Mouse (Mus musculus) limb, embryonic 12.5 days (tissue): ENCODE results near the gene Pphln1. TPM values are rescaled to one million over a fixed set of nuclear protein-coding genes. Genes with fewer than 3 reads are reported as not detected.
A peak's percentile ranks its signal among the peaks of the same experiment; 100 is the strongest.

Experiments
- ATAC-seq: fragments of 200-750 bp; cut with Nextera tagmentation; 2 replicates; pipeline ENCODE4 v1.8.0; 2017; ENCODE audit warnings: low read depth, moderate TSS enrichment; ENCODE audit not compliant: insufficient number of reproducible peaks, insufficient read depth, low FRiP score, low TSS enrichment
- H3K27ac ChIP-seq: fragments of 300-500 bp; sonication (generic); 2 replicates; pipeline ENCODE4 v1.5.1; 2016; ENCODE audit warnings: mild to moderate bottlenecking, moderate library complexity
- H3K27me3 ChIP-seq: fragments of 300-500 bp; sonication (generic); 2 replicates; pipeline ENCODE4 v1.6.1; 2016; ENCODE audit warnings: mild to moderate bottlenecking, moderate library complexity
- H3K36me3 ChIP-seq: fragments of 300-500 bp; sonication (generic); 2 replicates; pipeline ENCODE4 v1.6.1; 2016; ENCODE audit warnings: mild to moderate bottlenecking, moderate library complexity
- H3K4me1 ChIP-seq: fragments of 300-500 bp; sonication (generic); replicated peaks from 2 replicates; pipeline ENCODE4 v1.6.1; 2016
- H3K4me2 ChIP-seq: fragments of 300-500 bp; sonication (generic); 2 replicates; pipeline ENCODE4 v1.6.1; 2016; ENCODE audit warnings: mild to moderate bottlenecking, moderate library complexity
- H3K4me3 ChIP-seq: fragments of 300-500 bp; sonication (generic); replicated peaks from 2 replicates; pipeline ENCODE4 v1.5.1; 2016; ENCODE audit warnings: mild to moderate bottlenecking
- H3K9ac ChIP-seq: fragments of 300-500 bp; sonication (generic); replicated peaks from 2 replicates; pipeline ENCODE4 v1.6.1; 2016; ENCODE audit warnings: mild to moderate bottlenecking, moderate library complexity
- H3K9me3 ChIP-seq: fragments of 300-500 bp; sonication (generic); 2 replicates; pipeline ENCODE4 v1.6.1; 2016; ENCODE audit warnings: mild to moderate bottlenecking, moderate library complexity
- WGBS: fragments of 180-500 bp; shearing (Covaris S2); methylation state at CpG from one replicate; pipeline ENCODE4 v1.1.7; 2016; 5-methylcytosine and 5-hydroxymethylcytosine counted together
- polyA plus RNA-seq: library from polyadenylated mRNA; unstranded; fragments of >200 nt; fragmentation: Nextera tagmentation; extraction: Ambion mirVana; gene quantifications from 2 replicates; pipeline ENCODE4 v1.2.1, GENCODE M21; 2016

The Pphln1 gene
- polyA plus RNA-seq, 1 experiment from 2014 or later, result 84.7 TPM

DNA sequence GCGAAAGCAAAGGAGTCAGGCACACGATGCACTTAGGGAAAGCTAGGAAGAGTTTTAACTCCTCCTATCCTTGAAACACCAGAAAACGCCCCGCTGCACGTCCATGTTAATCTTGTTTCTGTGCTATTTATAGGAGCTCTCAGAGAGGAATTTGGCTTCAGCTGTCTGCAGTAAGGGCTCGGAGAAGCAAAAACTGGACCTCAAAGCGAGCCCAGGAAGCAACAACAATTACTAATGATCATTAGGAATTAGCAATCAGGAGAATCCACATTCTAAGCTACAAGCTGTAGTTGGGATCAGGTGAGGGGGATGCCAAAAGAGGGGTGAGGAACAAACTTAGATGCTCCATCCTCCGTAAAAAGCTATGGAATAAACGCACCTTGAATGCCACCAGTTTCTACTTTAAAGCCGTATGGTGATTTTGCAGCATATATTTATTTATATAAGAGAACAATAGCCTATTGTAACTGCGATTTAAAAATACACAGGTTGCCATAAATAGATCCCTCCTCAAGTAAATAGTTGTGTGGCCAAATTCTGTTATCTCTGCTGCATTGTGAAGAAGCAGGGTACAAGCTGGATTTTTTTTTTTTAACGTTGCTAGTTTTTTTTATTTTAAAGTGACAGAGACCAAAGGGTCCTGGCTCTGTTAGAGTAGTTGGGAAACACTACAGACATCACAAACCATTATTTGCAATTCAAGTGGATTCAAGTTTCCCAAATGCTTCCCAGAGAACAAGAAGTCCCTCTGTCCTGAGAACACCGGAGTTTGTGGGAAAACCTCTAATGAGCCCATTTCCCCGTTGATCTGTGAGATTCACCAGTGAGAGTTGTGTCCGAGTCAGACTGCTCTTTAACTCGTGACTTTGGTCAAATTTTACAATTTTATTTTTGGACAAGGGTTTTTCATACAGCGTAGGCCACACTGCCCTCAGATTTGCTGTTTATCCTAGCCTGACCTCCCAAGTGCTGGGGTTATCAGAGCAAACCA, 122.0 kb downstream of the Pphln1 start:
- no peak for ATAC-seq
- Histone ChIP-seq H3K27me3 (peaks cover 3% of the 10 kb centered on the region), H3K4me1 (peaks cover 61% of the 10 kb centered on the region), H3K36me3 (no peaks in the 10 kb centered on the region), H3K27ac (peak overlapping the region; percentile 91), H3K9me3 (no peaks in the 10 kb centered on the region), H3K9ac (peak overlapping the region; percentile 85; the same call in 1 of the 2 replicates), H3K4me3 (peak overlapping the region; percentile 83), H3K4me2 (peak overlapping the region; percentile 94)
- WGBS, result 6% methylated on average over 17 of the region's 17 CpGs

DNA sequence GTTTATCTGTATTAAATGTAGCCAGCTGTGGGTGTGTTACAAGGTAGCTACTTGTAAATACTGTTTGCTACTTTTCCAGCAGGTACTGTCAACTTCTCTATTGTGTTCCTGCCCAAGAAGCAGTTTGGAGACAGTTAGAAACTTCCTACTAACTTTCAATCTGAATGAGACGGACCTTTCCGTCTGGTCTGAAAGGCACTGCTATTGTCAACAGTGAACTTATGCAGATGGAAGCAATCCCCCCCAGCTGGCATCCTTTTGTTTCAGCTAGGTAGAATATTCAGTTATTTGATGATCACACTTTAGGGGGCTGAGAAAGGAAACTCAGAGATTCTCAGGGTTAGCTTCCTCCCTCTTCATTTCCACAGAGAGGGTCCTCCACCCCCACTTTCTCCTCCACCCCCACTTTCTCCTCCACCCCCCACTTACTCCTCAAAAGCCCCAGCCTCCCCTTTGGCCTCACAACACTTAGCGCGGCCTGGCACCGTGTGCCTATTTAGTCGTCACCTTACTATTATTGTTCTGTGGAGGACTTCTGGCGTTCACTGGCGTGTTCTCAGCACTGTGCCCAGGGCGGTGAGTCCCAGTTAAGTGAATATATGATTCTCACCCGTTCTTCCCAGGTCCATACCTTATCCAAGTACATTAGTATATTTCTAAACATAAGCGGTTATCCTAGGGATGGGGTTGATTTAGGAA, 123.1 kb downstream of the Pphln1 start:
- peaks cover 55% of the 10 kb centered on the region for H3K4me1 ChIP-seq
- H3K9ac ChIP-seq, result no peak overlapping the region
- H3K4me2 ChIP-seq, result 0 out of 2 replicates have a peak overlapping the region, but pooled peaks have one; percentile 94
- no peaks in the 10 kb centered on the region for H3K36me3 ChIP-seq
- no peak overlapping the region for H3K4me3 ChIP-seq
- H3K9me3 ChIP-seq, result no peaks in the 10 kb centered on the region
- peaks cover 3% of the 10 kb centered on the region for H3K27me3 ChIP-seq
- H3K27ac ChIP-seq, result 0 out of 2 replicates have a peak overlapping the region, but pooled peaks have one; percentile 35
- no peak for ATAC-seq
- WGBS, result 43% methylated on average over 11 of the region's 11 CpGs

DNA sequence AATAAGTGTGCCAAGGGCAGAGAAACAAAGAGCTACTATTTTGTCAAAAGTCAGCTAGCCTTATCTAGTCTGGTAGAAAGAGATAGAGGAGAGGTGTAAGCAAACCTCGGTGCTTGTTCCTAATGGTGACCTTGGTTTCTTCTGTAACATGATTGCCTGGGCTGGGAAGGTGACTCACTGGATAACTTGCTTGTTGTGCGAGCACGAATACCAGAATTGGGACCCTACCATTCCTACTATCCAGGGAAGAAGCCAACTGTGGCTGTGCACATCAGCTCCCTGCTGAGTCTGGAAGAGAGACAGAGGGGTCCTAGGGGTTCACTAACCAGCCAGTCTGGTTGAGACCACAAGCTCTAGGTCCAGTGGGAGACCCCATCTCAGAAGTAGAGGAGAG, 123.6 kb downstream of the Pphln1 start:
- peaks cover 55% of the 10 kb centered on the region for H3K4me1 ChIP-seq
- ATAC-seq, result no peak
- H3K4me2 ChIP-seq, result no peak overlapping the region
- H3K27ac ChIP-seq, result no peak overlapping the region
- no peaks in the 10 kb centered on the region for H3K36me3 ChIP-seq
- no peak overlapping the region for H3K4me3 ChIP-seq
- 35% methylated on average over 3 of the region's 3 CpGs for WGBS
- H3K9ac ChIP-seq, result no peak overlapping the region
- no peaks in the 10 kb centered on the region for H3K9me3 ChIP-seq
- peaks cover 3% of the 10 kb centered on the region for H3K27me3 ChIP-seq

GRCm38 (mm10) chr15:93525305-93525917, 127.3 kb downstream of the Pphln1 start:
- WGBS, result 88% methylated on average over 5 of the region's 5 CpGs
- no peak overlapping the region for H3K9ac ChIP-seq
- H3K4me3 ChIP-seq, result no peak overlapping the region
- peaks cover 25% of the 10 kb centered on the region for H3K4me1 ChIP-seq
- peaks cover 3% of the 10 kb centered on the region for H3K27me3 ChIP-seq
- ATAC-seq, result no peak
- no peaks in the 10 kb centered on the region for H3K36me3 ChIP-seq
- H3K4me2 ChIP-seq, result no peak overlapping the region
- H3K27ac ChIP-seq, result no peak overlapping the region
- no peaks in the 10 kb centered on the region for H3K9me3 ChIP-seq

- no peaks in the 10 kb centered on the region for H3K27me3 ChIP-seq
- 51% methylated on average over 12 of the region's 12 CpGs for WGBS
- no peak overlapping the region for H3K9ac ChIP-seq
- no peak overlapping the region for H3K4me3 ChIP-seq
- H3K27ac ChIP-seq, result no peak overlapping the region
- H3K36me3 ChIP-seq, result no peaks in the 10 kb centered on the region
- peaks cover 35% of the 10 kb centered on the region for H3K4me1 ChIP-seq
- no peak for ATAC-seq
- no peaks in the 10 kb centered on the region for H3K9me3 ChIP-seq
- no peak overlapping the region for H3K4me2 ChIP-seq
Observed at GRCm38 (mm10) chr15:93529831-93530702, 131.9 kb downstream of the Pphln1 start.

GRCm38 (mm10) chr15:93530703-93531032, 132.5 kb downstream of the Pphln1 start:
- no peak overlapping the region for H3K9ac ChIP-seq
- no peaks in the 10 kb centered on the region for H3K27me3 ChIP-seq
- no peak overlapping the region for H3K4me2 ChIP-seq
- no peak overlapping the region for H3K27ac ChIP-seq
- 70% methylated on average over 3 of the region's 3 CpGs for WGBS
- no peak for ATAC-seq
- no peaks in the 10 kb centered on the region for H3K9me3 ChIP-seq
- peaks cover 36% of the 10 kb centered on the region for H3K4me1 ChIP-seq
- H3K4me3 ChIP-seq, result no peak overlapping the region
- H3K36me3 ChIP-seq, result no peaks in the 10 kb centered on the region

DNA sequence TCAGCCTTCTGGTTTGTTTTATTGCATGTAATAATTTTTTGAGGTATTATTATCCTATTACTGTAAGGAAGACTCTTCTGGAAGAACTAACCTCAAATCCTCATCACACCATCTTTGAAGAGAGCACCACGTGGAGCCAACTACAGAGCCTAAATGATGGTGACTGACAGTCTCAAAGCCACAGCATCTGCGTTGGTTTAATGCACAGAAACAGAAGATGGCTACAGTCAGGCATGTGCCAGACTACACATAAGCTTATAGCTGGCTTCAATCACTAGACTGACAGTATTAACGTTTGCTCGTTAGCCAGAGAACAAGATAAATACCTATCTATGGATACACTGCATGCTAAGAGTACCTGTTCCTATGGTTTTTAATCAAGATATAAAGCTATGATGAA, 138.0 kb downstream of the Pphln1 start:
- H3K36me3 ChIP-seq, result peaks cover 15% of the 10 kb centered on the region; the same call in 1 of the 2 replicates
- WGBS, result 67% methylated on average over 4 of the region's 4 CpGs
- no peaks in the 10 kb centered on the region for H3K27me3 ChIP-seq
- ATAC-seq, result no peak
- H3K4me3 ChIP-seq, result no peak overlapping the region
- peaks cover 50% of the 10 kb centered on the region for H3K4me1 ChIP-seq
- no peak overlapping the region for H3K4me2 ChIP-seq
- H3K27ac ChIP-seq, result no peak overlapping the region
- H3K9ac ChIP-seq, result no peak overlapping the region
- H3K9me3 ChIP-seq, result no peaks in the 10 kb centered on the region

DNA sequence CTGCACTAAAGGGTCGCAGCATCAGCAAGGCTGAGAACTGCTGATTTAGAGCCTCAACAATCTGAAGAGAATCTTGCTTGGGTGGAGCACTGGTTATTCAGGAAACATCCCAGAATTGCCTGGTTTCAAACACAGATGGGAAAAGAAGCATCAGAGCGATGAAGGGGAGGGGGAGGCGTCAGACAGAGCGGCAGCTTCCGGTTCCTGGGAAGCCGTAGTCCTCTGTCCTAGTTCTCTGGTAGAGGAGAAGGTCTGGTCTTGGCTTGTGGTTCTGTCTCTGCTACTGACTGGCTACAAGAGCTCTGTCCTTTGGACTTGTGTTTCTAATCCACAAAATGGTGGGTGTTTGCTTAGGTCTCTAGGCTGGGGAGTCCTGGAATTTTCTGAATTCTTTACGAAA, 139.6 kb downstream of the Pphln1 start:
- H3K9me3 ChIP-seq, result no peaks in the 10 kb centered on the region
- peak overlapping the region; percentile 68; the same call in 1 of the 2 replicates for H3K27ac ChIP-seq
- H3K27me3 ChIP-seq, result no peaks in the 10 kb centered on the region
- no peak overlapping the region for H3K4me3 ChIP-seq
- H3K36me3 ChIP-seq, result peaks cover 15% of the 10 kb centered on the region; the same call in 1 of the 2 replicates
- no peak for ATAC-seq
- no peak overlapping the region for H3K9ac ChIP-seq
- no peak overlapping the region for H3K4me2 ChIP-seq
- peaks cover 51% of the 10 kb centered on the region for H3K4me1 ChIP-seq
- WGBS, result 77% methylated on average over 7 of the region's 7 CpGs

DNA sequence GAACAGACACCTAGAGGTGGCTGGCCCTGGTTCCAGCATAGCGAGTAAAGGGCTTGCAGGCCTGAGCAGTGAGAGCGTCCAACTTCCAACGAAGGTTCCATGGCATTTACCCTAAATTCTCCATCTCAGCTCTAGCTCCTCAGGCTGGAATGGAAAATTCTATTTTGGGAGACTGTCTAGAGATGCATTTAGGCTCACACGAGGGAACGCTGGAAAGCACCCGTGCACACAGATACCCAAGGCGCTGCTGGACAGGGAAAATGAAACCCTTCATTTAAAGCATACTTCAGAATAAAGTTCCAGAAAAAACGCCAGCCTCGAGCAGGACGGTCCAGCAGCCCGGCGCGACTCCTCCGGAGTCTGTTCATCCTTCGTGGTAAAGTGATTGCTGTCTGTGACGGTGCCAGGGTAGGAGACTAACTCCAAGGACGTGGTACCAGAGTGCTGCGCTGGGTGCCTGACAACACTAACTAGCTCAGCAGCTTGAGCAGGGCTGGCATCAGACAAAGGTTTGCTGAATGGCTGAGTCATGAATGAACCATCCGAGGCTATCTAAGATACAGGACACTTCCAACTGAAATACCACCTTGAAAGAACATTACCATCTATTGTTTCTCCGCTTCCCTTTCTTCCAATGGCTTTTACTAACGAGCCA, 140.5 kb downstream of the Pphln1 start:
- Histone ChIP-seq H3K36me3 (peaks cover 15% of the 10 kb centered on the region; the same call in 1 of the 2 replicates), H3K9ac (no peak overlapping the region), H3K27me3 (no peaks in the 10 kb centered on the region), H3K4me1 (peaks cover 43% of the 10 kb centered on the region), H3K4me2 (no peak overlapping the region), H3K27ac (no peak overlapping the region), H3K9me3 (no peaks in the 10 kb centered on the region), H3K4me3 (no peak overlapping the region)
- WGBS, result 88% methylated on average over 21 of the region's 21 CpGs
- ATAC-seq, result no peak

GRCm38 (mm10) chr15:93539415-93539814, 141.3 kb downstream of the Pphln1 start:
- peaks cover 15% of the 10 kb centered on the region; the same call in 1 of the 2 replicates for H3K36me3 ChIP-seq
- H3K9ac ChIP-seq, result no peak overlapping the region
- 60% methylated on average over 3 of the region's 3 CpGs for WGBS
- no peaks in the 10 kb centered on the region for H3K27me3 ChIP-seq
- H3K4me3 ChIP-seq, result no peak overlapping the region
- H3K27ac ChIP-seq, result no peak overlapping the region; the same call in 1 of the 2 replicates
- no peaks in the 10 kb centered on the region for H3K9me3 ChIP-seq
- no peak overlapping the region for H3K4me2 ChIP-seq
- no peak for ATAC-seq
- peaks cover 36% of the 10 kb centered on the region for H3K4me1 ChIP-seq
